Mouse (Mus musculus): ENCODE data around the gene Clcnka. TPM values are rescaled to one million over a fixed set of nuclear protein-coding genes. Genes with fewer than 3 reads are reported as not detected.
A peak's percentile ranks its signal among the peaks of the same experiment; 100 is the strongest.

The Clcnka gene
- polyA plus RNA-seq, 1 experiment, result not detected

- Histone ChIP-seq H3K79me3 (ENCODE audit: low read depth) (no peaks in the 10 kb centered on the region), H3K27me3 (ENCODE audit: control insufficient read depth, insufficient read depth, insufficient read length) (no peaks in the 10 kb centered on the region), H3K79me2 (ENCODE audit: control insufficient read depth, insufficient read depth) (no peaks in the 10 kb centered on the region), H3K4me3 (ENCODE audit: insufficient read depth, poor library complexity, severe bottlenecking) (no peak overlapping the region), H3K36me3 (ENCODE audit: control insufficient read depth, insufficient read depth) (no peaks in the 10 kb centered on the region), H3ac (ENCODE audit: control insufficient read depth, insufficient read length, low read depth) (no peak overlapping the region)
- TF ChIP-seq MAX (IDR thresholded peaks at IDR 0.05) (no peak), USF1 (IDR thresholded peaks at IDR 0.05; ENCODE audit: low read depth) (no peak), MYOD1 (IDR thresholded peaks at IDR 0.05; ENCODE audit: control insufficient read depth, insufficient read length, low read depth) (no peak)
Measured at GRCm38 (mm10) chr4:141430997-141431396, 32.5 kb upstream of the Clcnka start.

DNA sequence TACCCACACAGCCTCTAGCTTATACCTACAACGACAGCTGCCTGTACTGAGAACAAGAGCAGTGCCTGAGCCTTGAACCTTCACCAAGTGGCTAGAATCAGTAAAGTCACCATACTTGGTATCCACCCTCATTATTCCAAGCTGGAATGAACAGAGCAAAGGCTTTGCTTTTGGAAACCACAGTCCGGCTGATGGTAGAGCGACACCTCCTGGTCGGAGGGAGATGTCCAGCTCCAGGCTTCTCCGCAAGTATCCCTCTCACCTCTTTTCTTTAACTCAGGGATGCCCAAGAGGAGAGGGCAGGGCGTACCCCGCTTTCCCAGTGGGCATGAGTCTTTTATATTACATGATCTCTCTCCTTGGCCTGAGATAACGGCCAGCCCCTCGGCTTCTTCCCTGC, 31.3 kb upstream of the Clcnka start:
- no peaks in the 10 kb centered on the region for H3K79me2 ChIP-seq (ENCODE audit: control insufficient read depth, insufficient read depth)
- TF ChIP-seq CTCF (IDR thresholded peaks at IDR 0.05; ENCODE audit: control insufficient read depth, insufficient read depth, insufficient read length) (peak; percentile 69), USF1 (IDR thresholded peaks at IDR 0.05; ENCODE audit: low read depth) (no peak)
- no peaks in the 10 kb centered on the region for H3K27me3 ChIP-seq (ENCODE audit: control insufficient read depth, insufficient read depth, insufficient read length)
- no peak overlapping the region for H3K4me3 ChIP-seq (ENCODE audit: insufficient read depth, poor library complexity, severe bottlenecking)
- no peaks in the 10 kb centered on the region for H3K36me3 ChIP-seq (ENCODE audit: control insufficient read depth, insufficient read depth)
- no peaks in the 10 kb centered on the region for H3K79me3 ChIP-seq (ENCODE audit: low read depth)
- H3ac ChIP-seq (ENCODE audit: control insufficient read depth, insufficient read length, low read depth), result no peak overlapping the region

DNA sequence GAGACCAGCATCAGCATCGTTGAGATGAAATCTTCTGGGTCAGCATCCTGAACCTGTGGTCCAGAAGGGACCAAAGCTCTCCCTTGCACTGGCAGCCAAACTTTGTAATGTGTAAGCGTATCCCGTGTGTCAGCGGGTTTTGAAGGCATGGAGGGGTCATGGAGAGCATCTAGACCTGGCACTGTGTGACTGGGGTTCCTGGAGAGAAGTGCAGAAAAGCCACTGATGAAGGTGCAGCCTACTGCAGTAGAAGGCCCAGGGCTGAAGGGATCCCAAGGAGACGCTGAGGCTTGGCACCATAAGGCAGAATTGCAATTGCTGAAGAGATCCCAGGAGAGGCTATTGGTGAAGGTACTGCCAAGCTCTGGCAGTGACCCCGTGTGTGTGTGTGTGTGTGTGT, 30.9 kb upstream of the Clcnka start:
- H3ac ChIP-seq (ENCODE audit: control insufficient read depth, insufficient read length, low read depth), result no peak overlapping the region
- no peak overlapping the region for H3K4me3 ChIP-seq (ENCODE audit: insufficient read depth, poor library complexity, severe bottlenecking)
- no peaks in the 10 kb centered on the region for H3K79me3 ChIP-seq (ENCODE audit: low read depth)
- H3K79me2 ChIP-seq (ENCODE audit: control insufficient read depth, insufficient read depth), result no peaks in the 10 kb centered on the region
- H3K27me3 ChIP-seq (ENCODE audit: control insufficient read depth, insufficient read depth, insufficient read length), result no peaks in the 10 kb centered on the region
- TF ChIP-seq MYOG (IDR thresholded peaks at IDR 0.05; ENCODE audit: control insufficient read depth, extremely low read depth, insufficient read length) (no peak), USF1 (IDR thresholded peaks at IDR 0.05; ENCODE audit: low read depth) (no peak), CEBPB (IDR thresholded peaks at IDR 0.05; ENCODE audit: low read depth) (no peak), FOSL1 (IDR thresholded peaks at IDR 0.05; ENCODE audit: insufficient read depth, low read length, poor library complexity, severe bottlenecking) (no peak), CTCF (IDR thresholded peaks at IDR 0.05; ENCODE audit: control insufficient read depth, insufficient read depth, insufficient read length) (no peak), MAX (IDR thresholded peaks at IDR 0.05) (no peak), MYOD1 (IDR thresholded peaks at IDR 0.05; ENCODE audit: control insufficient read depth, insufficient read length, low read depth) (no peak)
- H3K36me3 ChIP-seq (ENCODE audit: control insufficient read depth, insufficient read depth), result no peaks in the 10 kb centered on the region

DNA sequence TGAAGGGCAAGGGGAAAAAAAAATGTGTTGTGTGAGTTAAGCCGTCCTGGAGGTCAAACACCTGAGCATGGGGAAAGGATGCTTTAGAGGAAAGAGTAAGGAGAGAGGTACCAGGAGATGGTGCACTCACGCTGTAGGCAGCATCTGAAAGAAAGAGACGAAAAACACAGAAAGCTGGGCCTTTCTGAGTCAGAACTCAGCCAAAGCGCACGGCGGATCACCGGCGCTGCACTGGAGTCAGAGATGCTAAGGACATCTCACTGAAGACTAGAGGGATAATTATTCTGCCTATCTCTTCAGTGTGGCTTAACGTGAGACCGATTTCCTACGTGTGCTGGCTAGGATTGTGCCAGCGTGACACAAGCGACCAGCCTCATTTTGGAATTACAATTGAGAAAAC, 29.4 kb upstream of the Clcnka start:
- no peak for TF ChIP-seq MAX (IDR thresholded peaks at IDR 0.05)
- no peak for TF ChIP-seq MYOD1 (IDR thresholded peaks at IDR 0.05; ENCODE audit: control insufficient read depth, insufficient read length, low read depth)
- no peak for TF ChIP-seq USF1 (IDR thresholded peaks at IDR 0.05; ENCODE audit: low read depth)
- no peak for TF ChIP-seq FOSL1 (IDR thresholded peaks at IDR 0.05; ENCODE audit: insufficient read depth, low read length, poor library complexity, severe bottlenecking)
- TF ChIP-seq MYOG (IDR thresholded peaks at IDR 0.05; ENCODE audit: control insufficient read depth, extremely low read depth, insufficient read length), result no peak
- TF ChIP-seq CEBPB (IDR thresholded peaks at IDR 0.05; ENCODE audit: low read depth), result no peak
- no peak for TF ChIP-seq CTCF (IDR thresholded peaks at IDR 0.05; ENCODE audit: control insufficient read depth, insufficient read depth, insufficient read length)
- Histone ChIP-seq H3ac (ENCODE audit: control insufficient read depth, insufficient read length, low read depth) (no peak overlapping the region), H3K79me3 (ENCODE audit: low read depth) (no peaks in the 10 kb centered on the region), H3K27me3 (ENCODE audit: control insufficient read depth, insufficient read depth, insufficient read length) (no peaks in the 10 kb centered on the region), H3K4me3 (ENCODE audit: insufficient read depth, poor library complexity, severe bottlenecking) (no peak overlapping the region), H3K79me2 (ENCODE audit: control insufficient read depth, insufficient read depth) (no peaks in the 10 kb centered on the region), H3K36me3 (ENCODE audit: control insufficient read depth, insufficient read depth) (no peaks in the 10 kb centered on the region)

- no peaks in the 10 kb centered on the region for H3K27me3 ChIP-seq (ENCODE audit: control insufficient read depth, insufficient read depth, insufficient read length)
- TF ChIP-seq CTCF (IDR thresholded peaks at IDR 0.05; ENCODE audit: control insufficient read depth, insufficient read depth, insufficient read length) (no peak), MYOG (IDR thresholded peaks at IDR 0.05; ENCODE audit: control insufficient read depth, extremely low read depth, insufficient read length) (no peak), MYOD1 (IDR thresholded peaks at IDR 0.05; ENCODE audit: control insufficient read depth, insufficient read length, low read depth) (no peak), MAX (IDR thresholded peaks at IDR 0.05) (no peak), USF1 (IDR thresholded peaks at IDR 0.05; ENCODE audit: low read depth) (no peak), CEBPB (IDR thresholded peaks at IDR 0.05; ENCODE audit: low read depth) (no peak), FOSL1 (IDR thresholded peaks at IDR 0.05; ENCODE audit: insufficient read depth, low read length, poor library complexity, severe bottlenecking) (no peak)
- no peak overlapping the region for H3ac ChIP-seq (ENCODE audit: control insufficient read depth, insufficient read length, low read depth)
- H3K79me3 ChIP-seq (ENCODE audit: low read depth), result no peaks in the 10 kb centered on the region
- no peaks in the 10 kb centered on the region for H3K79me2 ChIP-seq (ENCODE audit: control insufficient read depth, insufficient read depth)
- no peak overlapping the region for H3K4me3 ChIP-seq (ENCODE audit: insufficient read depth, poor library complexity, severe bottlenecking)
- H3K36me3 ChIP-seq (ENCODE audit: control insufficient read depth, insufficient read depth), result no peaks in the 10 kb centered on the region
Measured at GRCm38 (mm10) chr4:141426796-141427745, 28.5 kb upstream of the Clcnka start.

Data from C2C12 (cell line).